Comparison of ENCODE assay signal across 9 mouse cellular contexts in genomic region chr5:112427283-112427682, GRCm38 (mm10). TPM values are rescaled to one million over a fixed set of nuclear protein-coding genes. Genes with fewer than 3 reads are reported as not detected.
DNase-seq lines count a peak whose midpoint lies in the region; ATAC-seq lines count a peak whose summit lies in the region.
"Had no signal": no experiment of that assay in that cellular context is flagged by ENCODE, and none has a peak within 500 bp of the region (broad histone marks: within the 10 kb centered on the region; RNA-seq: fewer than 3 reads in every experiment).

No protein-coding gene starts in this region.

- no peak overlapping the region for H3K9ac ChIP-seq in hindbrain, embryonic 11.5 days (ENCODE audit: low read depth, low read length)
- H3K9ac ChIP-seq in liver, embryonic 13.5 days: no peak overlapping the region

- 47% methylated on average over 2 of the region's 2 CpGs for WGBS in hindbrain, embryonic 11.5 days
- 37% methylated on average over 2 of the region's 2 CpGs for WGBS in liver, embryonic 13.5 days (ENCODE audit: insufficient replicate concordance)

- H3K9me3 ChIP-seq in hindbrain, embryonic 11.5 days (ENCODE audit: control insufficient read depth, low read length): no peaks in the 10 kb centered on the region
- H3K9me3 ChIP-seq in liver, embryonic 13.5 days (replicated peaks): no peaks in the 10 kb centered on the region

- no peaks in the 10 kb centered on the region for H3K36me3 ChIP-seq in hindbrain, embryonic 11.5 days (ENCODE audit: control insufficient read depth, insufficient read depth, low read length)
- H3K36me3 ChIP-seq in liver, embryonic 13.5 days: no peaks in the 10 kb centered on the region

- H3K4me2 ChIP-seq in hindbrain, embryonic 11.5 days (replicated peaks; ENCODE audit: low read depth, low read length): no peak overlapping the region
- no peak overlapping the region for H3K4me2 ChIP-seq in liver, embryonic 13.5 days

- peak; percentile 60; the same call in 1 of the 2 replicates for ATAC-seq in common myeloid progenitor, adult 5-6 weeks (replicated peaks; ENCODE audit: low read depth, poor library complexity, severe bottlenecking)
- ATAC-seq in hindbrain, embryonic 11.5 days (ENCODE audit: low FRiP score): 0 out of 2 replicates have a peak, but pooled peaks have one; percentile 21
- no peak for ATAC-seq in liver, embryonic 13.5 days (ENCODE audit: low read depth)

- H3K27me3 ChIP-seq in hindbrain, embryonic 11.5 days (ENCODE audit: control insufficient read depth, insufficient read depth, low read length): 0 out of 2 replicates have a peak, but pooled peaks cover 2% of the 10 kb centered on the region
- H3K27me3 ChIP-seq in liver, embryonic 13.5 days: peaks cover 52% of the 10 kb centered on the region

- H3K4me1 ChIP-seq in hindbrain, embryonic 11.5 days (replicated peaks; ENCODE audit: control insufficient read depth, insufficient read depth, low read length): no peaks in the 10 kb centered on the region; the same call in 1 of the 2 replicates
- no peaks in the 10 kb centered on the region for H3K4me1 ChIP-seq in liver, embryonic 13.5 days (replicated peaks)

- H3K27ac ChIP-seq in hindbrain, embryonic 11.5 days (ENCODE audit: low read depth, low read length): no peak overlapping the region
- no peak overlapping the region for H3K27ac ChIP-seq in liver, embryonic 13.5 days

- no peak overlapping the region for H3K4me3 ChIP-seq in hindbrain, embryonic 11.5 days (ENCODE audit: low read depth, low read length)
- no peak overlapping the region for H3K4me3 ChIP-seq in liver, embryonic 13.5 days (replicated peaks)

- peak; percentile 78 for DNase-seq in layer of hippocampus, adult 11-12 months (ENCODE audit: low spot score)
- no peak for DNase-seq in layer of hippocampus, adult 9-10 months (ENCODE audit: low spot score)
- peak; percentile 43 to 83 for DNase-seq in adrenal gland, adult (ENCODE audit: inconsistent age in 2 of 2, low spot score in 1 of 2)
- DNase-seq in hindbrain, embryonic 11.5 days (ENCODE audit: low spot score): peak; percentile 84
- DNase-seq in liver, embryonic 13.5 days: peak; percentile 15
- DNase-seq in ovary, postnatal 14 days (ENCODE audit: low spot score): peak; percentile 51
- DNase-seq in urinary bladder, postnatal 25 days (ENCODE audit: low spot score): peak; percentile 50

RNA-seq across cellular contexts. Expression of gene Gm6588, which starts 21.9 kb away (rescaled TPM):
- not detected in 2 replicates for total RNA-seq in common myeloid progenitor, adult 5-6 weeks (2017)
- 0.14 and 0.28 TPM in 2 replicates for polyA plus RNA-seq in hindbrain, embryonic 11.5 days (2014; fragmentation: Nextera tagmentation; extraction: Ambion mirVana)
- polyA plus RNA-seq in liver, embryonic 13.5 days (2015; fragmentation: Nextera tagmentation; extraction: Ambion mirVana): not detected in 2 replicates
- polyA plus RNA-seq: frontal cortex, adult 2 months had no signal

RNA-seq across cellular contexts. Expression of gene Asphd2, which starts 32.6 kb away (rescaled TPM):
- total RNA-seq in common myeloid progenitor, adult 5-6 weeks (2017): 0.05 TPM in 1 of 2 replicates, not detected in the other
- polyA plus RNA-seq in hindbrain, embryonic 11.5 days (2014; fragmentation: Nextera tagmentation; extraction: Ambion mirVana): 26.0 and 41.6 TPM in 2 replicates
- 0.30 and 0.46 TPM in 2 replicates for polyA plus RNA-seq in liver, embryonic 13.5 days (2015; fragmentation: Nextera tagmentation; extraction: Ambion mirVana)

Comparison
In these comparisons a context has a peak if more than half of its experiments do, and no peak if none do; other contexts are left out.
1. RNA of gene Asphd2, which starts 32.6 kb away (polyA plus RNA-seq): 26.0 to 41.6 TPM in hindbrain, embryonic 11.5 days; 0.30 to 0.46 TPM in liver, embryonic 13.5 days; every median in the first group is over 10 times any median in the second.